Mouse (Mus musculus): ENCODE measurements around the gene Dzip1.

Dzip1 gene

DNA sequence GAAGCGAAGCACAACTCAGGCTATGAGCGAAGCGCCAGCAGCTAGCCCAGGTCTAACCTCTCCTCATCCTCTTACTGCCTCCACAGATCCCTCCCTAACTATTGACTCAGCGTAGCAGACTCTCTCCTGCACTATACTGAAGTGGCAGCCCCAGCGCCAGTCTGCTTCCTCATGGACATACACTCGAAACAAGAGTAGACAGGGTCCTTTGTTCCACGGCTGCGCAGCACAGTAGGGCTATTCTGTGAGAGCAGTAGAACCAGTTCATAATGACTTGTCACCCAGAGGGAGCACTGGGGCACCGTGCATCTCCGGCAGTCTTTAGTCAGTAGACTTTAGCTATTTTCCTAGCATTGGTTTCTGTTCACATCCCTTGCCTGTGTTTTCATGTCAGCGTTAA is 89.1 kb downstream of the Dzip1 start:
- DNase-seq (ENCODE audit: low read depth, low spot score), result no peak

GRCm38 (mm10) chr14:118834313-118834712 is 90.9 kb downstream of the Dzip1 start:
- DNase-seq (ENCODE audit: low read depth, low spot score), result no peak

DNA sequence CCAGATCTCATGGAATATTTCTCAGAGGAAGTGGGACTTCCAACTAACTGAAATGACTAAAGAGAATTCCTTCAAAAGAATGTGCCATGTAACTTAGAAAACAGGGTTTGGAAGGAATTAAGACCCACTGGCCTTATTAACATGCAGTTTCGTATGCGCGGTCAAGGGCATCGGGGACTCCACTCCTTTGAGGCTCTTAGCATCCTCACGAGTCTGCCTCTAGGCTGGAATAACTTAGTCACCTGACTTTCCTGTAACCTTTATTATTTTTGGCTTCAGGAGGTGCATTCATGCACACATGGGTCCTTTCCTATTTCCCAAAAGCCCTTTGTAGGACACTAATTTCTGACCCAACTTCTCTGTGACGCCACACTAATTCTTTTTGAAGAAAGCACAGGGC is 92.0 kb downstream of the Dzip1 start:
- no peak for DNase-seq (ENCODE audit: low read depth, low spot score)

DNA sequence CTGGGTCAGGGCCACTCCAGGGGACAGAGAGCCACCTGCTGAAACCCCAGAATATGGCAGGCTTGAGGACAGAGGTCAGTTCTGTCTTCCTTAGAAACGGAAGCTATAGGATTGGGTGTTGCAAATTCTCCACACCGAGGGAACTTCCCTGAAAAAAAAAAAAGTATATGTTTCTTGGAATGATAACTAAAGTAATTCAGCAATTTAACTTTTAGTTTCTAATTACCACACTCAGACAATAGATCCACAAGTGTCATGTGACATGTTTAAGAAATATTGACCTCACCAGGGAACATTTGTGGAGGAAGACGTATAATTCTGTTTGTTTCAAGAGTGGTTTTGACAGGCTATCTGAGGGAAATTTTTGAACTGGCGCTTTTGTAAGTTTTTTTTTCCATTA is 93.7 kb downstream of the Dzip1 start:
- no peak for DNase-seq (ENCODE audit: low read depth, low spot score)

DNA sequence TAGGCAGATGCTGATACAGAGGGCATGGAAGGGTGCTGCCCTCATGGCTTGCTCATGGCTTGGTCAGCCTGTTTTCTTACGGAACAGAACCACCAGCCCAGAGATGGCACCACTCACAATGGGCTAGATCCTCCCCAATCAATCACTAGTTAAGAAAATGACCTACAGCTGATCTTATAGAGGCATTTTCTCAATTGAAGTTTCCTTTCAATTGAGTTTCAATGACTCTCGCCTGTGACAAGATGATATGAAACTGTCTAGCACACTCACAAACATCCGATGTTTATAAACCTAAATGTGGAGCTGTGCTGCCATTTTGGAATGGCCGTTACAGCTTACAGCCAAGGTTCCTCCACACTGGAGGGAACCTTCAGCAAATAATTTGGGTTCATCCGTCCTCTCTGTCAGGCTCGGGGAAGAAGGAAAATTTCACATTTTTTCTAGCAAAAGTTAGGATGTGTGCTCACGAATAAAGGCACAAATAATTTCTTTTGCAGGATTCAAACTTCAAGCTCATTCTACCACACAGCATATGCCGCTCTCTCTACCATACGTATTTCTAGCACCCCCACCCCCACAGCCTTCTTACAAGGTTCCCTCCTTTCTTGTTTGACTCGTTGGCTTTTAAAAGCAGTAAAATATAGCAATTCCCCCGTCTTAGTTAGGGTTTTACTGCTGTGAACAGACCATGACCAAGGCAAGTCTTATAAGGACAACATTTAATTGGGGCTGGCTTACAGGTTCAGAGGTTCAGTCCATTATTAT is 95.7 kb downstream of the Dzip1 start:
- DNase-seq (ENCODE audit: low read depth, low spot score), result no peak

DNA sequence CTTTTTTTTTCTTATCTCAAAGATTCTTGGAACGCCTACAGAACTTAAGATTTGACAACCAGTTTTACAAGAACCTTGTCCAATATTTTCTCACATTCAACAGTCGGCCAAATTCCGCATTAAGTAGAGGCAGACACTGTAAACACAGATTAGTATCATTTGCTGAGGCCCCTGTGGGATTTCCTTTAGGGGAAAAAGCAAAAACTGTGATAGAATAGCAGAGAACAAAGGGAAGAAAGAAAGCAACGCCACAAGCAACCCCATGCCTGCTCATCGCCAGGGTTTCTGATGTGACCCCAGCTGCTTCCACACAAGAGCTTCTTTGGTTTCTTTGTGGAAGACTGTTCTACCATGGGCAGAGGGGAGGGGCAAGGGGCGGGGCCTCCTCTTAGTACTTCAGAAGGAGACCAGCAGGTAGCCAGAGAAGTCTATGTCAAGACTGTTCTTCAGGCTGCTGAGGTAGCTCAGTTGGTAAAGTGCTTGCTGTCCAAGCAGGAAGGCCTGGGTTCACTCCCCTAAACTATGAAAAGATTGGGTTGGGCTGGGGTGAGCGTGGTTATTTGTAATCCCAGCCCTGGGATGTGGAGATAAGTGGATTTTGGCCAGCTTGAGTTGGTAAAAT is 97.9 kb downstream of the Dzip1 start:
- no peak for DNase-seq (ENCODE audit: low read depth, low spot score)

DNA sequence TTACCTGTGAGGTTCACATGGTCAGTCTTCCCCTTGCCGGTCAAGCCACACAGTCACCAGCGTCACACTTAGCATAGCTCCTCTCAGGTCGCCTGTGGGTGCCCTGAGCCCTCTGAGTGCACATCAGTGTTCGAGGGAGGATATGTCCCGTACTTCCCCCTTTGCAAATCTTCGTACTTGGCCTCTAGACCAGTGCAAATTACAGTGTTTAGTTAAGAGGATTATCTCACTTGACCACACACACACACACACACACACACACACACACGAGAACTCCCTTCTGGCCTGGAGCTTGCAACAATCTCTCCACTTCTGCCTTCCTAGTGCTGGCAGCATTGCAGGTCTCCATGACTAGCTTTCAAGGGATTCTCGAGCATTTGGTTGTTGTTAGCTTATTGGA is 98.9 kb downstream of the Dzip1 start:
- no peak for DNase-seq (ENCODE audit: low read depth, low spot score)
